Mouse (Mus musculus) R1 (cell line): ENCODE data around the gene Rap2c.

Source experiments
- DNase-seq: peaks from one replicate; pipeline ENCODE4 v3.0.0-alpha.2; 2018; ENCODE audit warnings: low read depth, low spot score

The Rap2c gene

GRCm38 (mm10) chrX:50969907-50970306, 47.9 kb downstream of the Rap2c start:
- no peak for DNase-seq

- DNase-seq, result no peak
These were observed 49.5 kb downstream of the Rap2c start for GRCm38 (mm10) chrX:50968157-50968932.

GRCm38 (mm10) chrX:50965157-50965556, 52.7 kb downstream of the Rap2c start:
- DNase-seq, result no peak

GRCm38 (mm10) chrX:50962955-50963354, 54.9 kb downstream of the Rap2c start:
- no peak for DNase-seq
